Mouse (Mus musculus) frontal cortex, postnatal 10 days (tissue): ENCODE measurements around the gene Bbs5.
"Not testable (repeated sequence)": the region's sequence is repeated elsewhere in the genome, so short reads cannot be mapped to it uniquely, and the experiment has no call there.

Experiments used
- DNase-seq, 2 experiments: peaks; one replicate each; pipeline ENCODE4 v3.0.0; 2022; ENCODE audit warnings: low spot score in 2 of 2, mixed read lengths in 1 of 2

The Bbs5 gene

GRCm38 (mm10) chr2:69646726-69647490 lies at the start of gene Bbs5:
TSS of gene Bbs5 (plus strand) at chr2:69647171.
- DNase-seq, result peak; percentile 90 to 91

GRCm38 (mm10) chr2:69603726-69604393 lies 43.1 kb upstream of the Bbs5 start:
- DNase-seq, result no peak

DNA sequence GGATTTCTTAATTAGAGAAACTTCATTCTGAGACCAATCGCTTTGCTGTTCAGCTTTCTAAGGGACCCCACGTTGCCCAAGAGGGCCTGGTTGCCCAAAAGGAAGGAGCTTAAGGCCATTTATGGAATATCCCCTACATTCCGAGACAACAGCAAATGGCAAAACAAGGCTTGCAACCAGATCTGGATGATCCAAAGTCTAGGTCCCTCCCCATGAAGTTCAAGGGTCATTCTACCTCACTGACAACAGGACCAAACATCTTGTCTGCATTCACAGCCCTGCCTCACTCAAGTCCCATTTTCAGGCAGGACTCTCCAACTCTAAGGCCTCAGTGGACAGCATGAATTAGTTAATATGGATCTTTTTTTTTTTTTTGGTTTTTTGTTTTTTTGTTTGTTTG lies 40.4 kb upstream of the Bbs5 start:
- no peak for DNase-seq

DNA sequence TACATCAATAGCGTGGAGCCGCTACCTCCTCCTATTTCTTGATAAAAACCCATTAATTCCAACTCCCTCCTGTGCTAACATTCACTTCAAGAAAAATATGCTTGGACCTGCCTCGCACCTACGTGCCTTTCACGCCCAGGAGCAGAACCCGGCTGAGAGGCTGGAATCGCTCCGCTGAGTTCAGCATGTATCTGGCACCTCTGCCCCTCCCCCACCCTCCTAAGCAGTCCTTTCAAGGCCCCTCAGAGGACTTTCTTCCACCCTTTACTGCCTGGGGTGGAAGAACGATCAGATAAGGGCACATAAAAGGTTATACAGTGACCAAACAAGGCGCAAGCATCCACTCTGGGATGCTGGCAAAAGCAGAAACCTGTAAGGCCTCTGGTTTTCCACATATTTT lies 34.7 kb upstream of the Bbs5 start:
- no peak for DNase-seq

- DNase-seq, result no peak
Observed at GRCm38 (mm10) chr2:69612716-69613115, 34.3 kb upstream of the Bbs5 start.

DNA sequence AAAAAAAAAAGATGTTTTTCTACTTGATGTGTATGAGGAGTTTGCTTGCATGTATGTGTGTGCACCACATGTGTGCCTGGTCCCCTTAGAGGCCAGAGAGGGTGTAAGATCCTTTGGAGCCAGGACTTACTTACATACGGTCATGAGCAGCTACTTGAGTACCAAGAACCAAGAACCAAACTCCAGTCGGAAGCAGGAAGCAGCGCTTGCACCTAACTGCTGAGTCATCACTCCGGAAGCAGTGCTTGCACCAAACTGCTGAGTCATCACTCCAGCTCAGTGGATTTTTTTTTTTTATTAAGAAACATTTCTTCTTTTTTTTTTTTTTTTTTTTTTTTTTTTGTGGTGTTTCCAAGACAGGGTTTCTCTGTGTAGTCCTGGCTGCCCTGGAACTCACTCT lies 33.7 kb upstream of the Bbs5 start:
- no peak for DNase-seq

GRCm38 (mm10) chr2:69618336-69618735 lies 28.6 kb upstream of the Bbs5 start:
- DNase-seq, result no peak

DNA sequence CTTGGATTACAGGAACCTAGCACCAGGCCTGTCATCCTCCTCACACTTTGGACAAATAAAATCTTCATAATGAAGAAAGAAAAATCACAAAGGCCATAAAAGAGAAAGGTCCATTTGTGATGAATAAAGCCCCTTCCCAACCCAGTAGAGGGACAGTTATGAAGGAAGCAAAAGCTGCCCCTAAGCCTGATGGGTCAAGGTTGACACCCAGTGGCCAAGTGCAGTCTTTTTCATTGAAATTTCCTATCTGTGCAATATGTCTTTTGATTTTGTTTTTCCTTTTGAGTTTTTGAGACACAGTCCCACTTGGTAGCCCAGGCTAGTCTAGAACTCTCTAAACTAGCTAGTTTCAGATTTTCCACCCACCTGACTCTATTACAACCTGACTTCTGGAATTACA lies 27.7 kb upstream of the Bbs5 start:
- DNase-seq, result no peak

DNA sequence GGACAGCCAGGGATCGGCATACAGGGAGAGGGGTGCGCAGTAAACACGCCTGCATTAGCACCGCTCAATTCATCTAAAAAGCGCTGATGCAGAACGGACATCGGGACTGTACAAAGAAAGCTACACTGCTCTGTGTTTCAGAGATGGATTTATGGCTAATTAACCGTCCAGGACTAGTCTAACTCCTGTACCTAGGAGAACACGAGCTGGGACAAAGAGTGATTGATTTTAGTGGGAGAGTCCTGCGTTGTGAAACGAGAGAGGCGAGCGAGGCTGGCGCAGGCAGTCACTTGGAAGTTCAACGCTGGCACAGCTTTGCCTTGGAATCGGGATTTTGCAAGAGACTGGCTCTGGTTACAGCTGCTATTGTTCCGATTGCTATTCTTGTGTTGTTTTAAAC lies 17.8 kb upstream of the Bbs5 start:
- DNase-seq, result no peak

GRCm38 (mm10) chr2:69629914-69630313 lies 17.1 kb upstream of the Bbs5 start:
- DNase-seq, result no peak

DNA sequence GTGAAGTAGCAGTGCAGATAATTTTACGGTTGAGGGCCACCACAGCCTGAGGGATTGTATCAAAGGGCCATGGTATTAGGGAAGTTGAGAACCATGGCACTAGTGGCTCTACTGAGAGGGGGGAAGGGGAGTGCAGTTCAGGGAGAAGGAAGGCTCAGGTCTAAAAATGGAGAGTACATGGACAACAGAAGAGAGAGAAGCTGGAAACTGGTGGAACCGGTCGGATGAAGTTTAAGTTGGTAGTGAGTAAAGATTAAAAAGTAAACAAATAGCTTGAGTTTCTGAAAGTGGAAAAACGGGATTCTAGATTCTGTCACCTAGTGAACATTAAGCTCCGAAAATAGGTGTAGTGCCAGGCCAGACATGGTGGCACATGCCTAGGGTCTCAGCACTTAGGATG lies 16.2 kb upstream of the Bbs5 start:
- no peak for DNase-seq

DNA sequence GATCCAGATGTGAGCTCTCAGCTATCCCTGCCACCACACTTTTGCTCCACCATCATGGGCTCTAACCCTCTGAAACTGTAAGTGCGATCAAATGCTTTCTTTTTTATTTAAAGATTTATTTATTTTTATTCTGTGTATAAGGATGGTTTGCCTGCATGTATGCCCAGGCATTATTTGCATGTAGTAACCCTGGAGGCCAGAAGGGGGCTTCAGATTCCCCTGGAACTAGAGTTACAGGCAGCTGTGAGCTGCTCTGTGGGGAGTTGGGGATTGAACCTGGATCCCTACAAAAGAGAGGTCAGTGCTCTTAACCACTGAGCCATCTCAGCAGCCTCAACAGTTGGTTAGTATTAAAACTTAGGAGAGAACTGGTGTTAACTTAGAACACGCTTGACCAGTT lies 15.5 kb upstream of the Bbs5 start:
- no peak for DNase-seq

GRCm38 (mm10) chr2:69635064-69635701 lies 11.8 kb upstream of the Bbs5 start:
- peak in 1 of 2 experiments; percentile 24 for DNase-seq

- peak; percentile 16 to 17 for DNase-seq
Observed at GRCm38 (mm10) chr2:69635807-69636206, 11.2 kb upstream of the Bbs5 start.

GRCm38 (mm10) chr2:69637989-69638388 lies 9.0 kb upstream of the Bbs5 start:
- DNase-seq, result not testable (repeated sequence)

GRCm38 (mm10) chr2:69640100-69640499 lies 6.9 kb upstream of the Bbs5 start:
- no peak for DNase-seq

GRCm38 (mm10) chr2:69644968-69645617 lies 1.9 kb upstream of the Bbs5 start:
- DNase-seq, result no peak

DNA sequence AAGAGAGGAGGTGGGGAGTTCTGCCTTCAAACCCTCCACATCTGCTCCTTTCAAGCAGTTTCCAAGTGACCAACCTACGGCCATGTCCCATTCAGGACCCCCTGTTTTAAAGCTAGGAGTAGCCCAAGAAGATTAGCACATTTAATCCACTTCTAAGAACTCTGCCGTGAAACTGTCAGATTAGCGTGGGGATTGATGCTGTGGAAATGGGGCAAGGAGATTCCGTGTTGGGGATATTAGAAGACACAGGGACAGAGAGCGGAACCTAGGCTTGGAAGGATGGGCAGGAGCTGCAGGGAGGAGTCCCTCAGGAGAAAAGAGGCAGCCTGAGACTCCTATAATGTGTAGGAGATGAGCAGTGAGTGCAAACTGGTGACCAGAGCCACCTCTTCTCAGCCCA lies 2.7 kb downstream of the Bbs5 start:
- DNase-seq, result no peak

DNA sequence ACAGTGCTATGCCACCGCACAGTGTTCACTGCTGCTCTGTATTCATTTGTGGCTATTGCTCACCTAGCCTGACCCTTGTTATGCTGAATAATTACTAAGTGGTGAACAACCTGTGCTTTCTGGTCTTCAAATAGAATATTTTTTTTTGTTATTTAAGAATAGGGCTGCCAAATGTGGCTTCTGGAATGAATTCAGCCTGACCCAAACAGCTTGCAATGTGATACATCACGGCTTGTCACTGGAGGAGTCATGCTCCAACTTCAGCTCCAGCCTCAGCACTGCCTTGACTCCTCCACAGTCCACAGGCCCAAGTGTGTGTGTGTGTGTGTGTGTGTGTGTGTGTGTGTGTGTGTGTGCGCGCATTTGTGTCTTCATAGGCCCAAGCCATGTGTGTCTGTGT lies 12.4 kb downstream of the Bbs5 start:
- DNase-seq, result no peak

- no peak for DNase-seq
Observed at GRCm38 (mm10) chr2:69663827-69664476, 17.0 kb downstream of the Bbs5 start.

DNA sequence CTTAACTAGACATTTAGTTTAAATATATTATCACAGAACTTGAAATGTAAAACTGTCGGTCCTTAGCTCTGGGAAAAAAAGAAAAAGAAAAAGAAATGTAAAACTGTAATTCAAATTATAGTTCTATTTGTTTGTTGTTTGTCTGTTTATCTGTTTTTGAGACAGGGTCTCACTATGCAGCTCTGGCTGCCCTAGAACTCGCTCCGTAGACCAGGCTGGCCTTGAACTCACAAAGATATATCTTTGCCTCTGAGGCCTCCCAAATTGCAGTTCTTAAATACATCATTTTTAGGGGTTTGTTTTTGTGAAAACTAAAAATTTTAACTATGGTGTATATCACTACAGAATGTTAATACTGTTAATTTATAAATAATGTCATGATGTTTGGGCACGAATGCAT lies 20.7 kb downstream of the Bbs5 start:
- no peak for DNase-seq

- no peak for DNase-seq
Observed at GRCm38 (mm10) chr2:69668414-69668813, 21.4 kb downstream of the Bbs5 start.
